Mouse (Mus musculus): ENCODE data around the gene Cd200r2. TPM values are rescaled to one million over a fixed set of nuclear protein-coding genes. Genes with fewer than 3 reads are reported as not detected.

The Cd200r2 gene
- polyA plus RNA-seq, 1 experiment from 2014 or later, result not detected

DNA sequence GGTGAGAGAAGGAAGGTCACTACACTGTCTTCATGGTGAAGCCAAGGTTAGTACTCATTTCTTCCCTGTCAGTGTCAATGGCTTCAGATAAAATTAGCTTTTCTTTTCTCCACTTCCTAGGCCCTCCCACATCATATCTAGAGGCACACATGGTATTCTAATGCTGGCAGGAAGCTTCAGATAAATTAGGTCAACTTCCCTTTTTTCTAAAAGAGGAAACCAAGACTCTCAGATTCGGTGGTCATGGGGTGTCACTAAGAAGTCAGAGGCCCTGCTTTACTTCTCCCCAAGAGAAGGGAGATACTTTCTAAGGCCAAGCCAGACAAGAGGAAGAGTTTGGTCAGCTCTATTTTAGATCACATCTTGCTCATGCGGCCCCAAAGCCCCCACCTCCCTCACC is 95.9 kb downstream of the Cd200r2 start:
- DNase-seq (ENCODE audit: low spot score), result no peak
- Histone ChIP-seq H3K9me3 (replicated peaks; ENCODE audit: low read length) (no peaks in the 10 kb centered on the region), H3K4me3 (replicated peaks; ENCODE audit: low read depth, low read length) (no peak overlapping the region), H3K27me3 (ENCODE audit: insufficient read depth, low read length) (no peaks in the 10 kb centered on the region), H3K36me3 (ENCODE audit: insufficient read depth, low read length) (no peaks in the 10 kb centered on the region), H3K27ac (no peak overlapping the region), H3K9ac (ENCODE audit: low read depth, low read length) (no peak overlapping the region), H3K4me2 (ENCODE audit: low read length) (no peak overlapping the region), H3K4me1 (replicated peaks; ENCODE audit: insufficient read depth, low read length) (no peaks in the 10 kb centered on the region)
- TF ChIP-seq CTCF (IDR thresholded peaks at IDR 0.05; ENCODE audit: low read depth), result no peak
- ATAC-seq (replicated peaks; ENCODE audit: low FRiP score, low read depth), result no peak
- WGBS, result 64% methylated on average over 2 of the region's 2 CpGs

DNA sequence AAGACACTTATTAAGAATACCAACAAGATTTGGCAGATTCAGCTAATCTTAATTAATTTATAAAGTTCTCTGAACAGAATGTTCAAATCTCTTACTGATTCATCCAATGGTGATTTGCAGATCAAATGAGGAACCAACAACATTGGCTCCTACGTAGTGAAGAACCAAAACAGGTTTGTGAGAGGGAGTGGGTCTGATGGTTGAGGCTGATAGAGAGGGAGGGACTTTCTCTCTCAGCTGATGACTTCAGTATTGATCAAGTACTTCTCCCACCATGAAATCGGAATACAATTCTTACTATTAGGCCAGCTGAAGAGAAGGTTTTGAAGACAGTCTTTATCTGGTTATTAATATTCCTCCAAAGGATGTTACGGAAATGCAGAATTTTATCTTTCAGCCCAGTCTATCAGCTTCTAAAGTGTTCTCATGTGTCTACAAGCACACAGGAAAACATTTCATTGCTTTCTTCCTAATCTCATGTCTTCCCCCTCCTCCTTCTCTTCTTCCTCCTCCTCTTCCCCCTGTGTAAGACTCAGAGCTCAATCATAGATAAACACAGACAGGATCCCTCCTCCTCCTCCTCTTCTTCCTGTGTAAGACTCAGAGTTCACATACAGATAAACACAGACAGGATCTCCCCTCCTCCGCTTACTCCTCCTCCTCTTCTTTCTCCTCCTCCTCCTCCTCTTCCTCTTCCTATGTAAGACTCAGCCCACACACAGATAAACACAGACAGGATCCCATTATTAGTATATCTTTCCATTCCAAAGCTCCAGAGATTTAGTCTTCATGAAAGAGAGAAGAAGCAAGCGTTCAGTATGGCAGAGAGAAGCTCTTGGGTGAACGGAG is 97.9 kb downstream of the Cd200r2 start:
- Histone ChIP-seq H3K36me3 (ENCODE audit: insufficient read depth, low read length) (no peaks in the 10 kb centered on the region), H3K9me3 (replicated peaks; ENCODE audit: low read length) (no peaks in the 10 kb centered on the region), H3K27ac (no peak overlapping the region), H3K4me1 (replicated peaks; ENCODE audit: insufficient read depth, low read length) (no peaks in the 10 kb centered on the region), H3K9ac (ENCODE audit: low read depth, low read length) (no peak overlapping the region), H3K4me3 (replicated peaks; ENCODE audit: low read depth, low read length) (no peak overlapping the region), H3K27me3 (ENCODE audit: insufficient read depth, low read length) (no peaks in the 10 kb centered on the region), H3K4me2 (ENCODE audit: low read length) (no peak overlapping the region)
- no peak for DNase-seq (ENCODE audit: low spot score)
- no peak for TF ChIP-seq CTCF (IDR thresholded peaks at IDR 0.05; ENCODE audit: low read depth)
- no peak for ATAC-seq (replicated peaks; ENCODE audit: low FRiP score, low read depth)
- WGBS, result 77% methylated on average over 6 of the region's 6 CpGs

DNA sequence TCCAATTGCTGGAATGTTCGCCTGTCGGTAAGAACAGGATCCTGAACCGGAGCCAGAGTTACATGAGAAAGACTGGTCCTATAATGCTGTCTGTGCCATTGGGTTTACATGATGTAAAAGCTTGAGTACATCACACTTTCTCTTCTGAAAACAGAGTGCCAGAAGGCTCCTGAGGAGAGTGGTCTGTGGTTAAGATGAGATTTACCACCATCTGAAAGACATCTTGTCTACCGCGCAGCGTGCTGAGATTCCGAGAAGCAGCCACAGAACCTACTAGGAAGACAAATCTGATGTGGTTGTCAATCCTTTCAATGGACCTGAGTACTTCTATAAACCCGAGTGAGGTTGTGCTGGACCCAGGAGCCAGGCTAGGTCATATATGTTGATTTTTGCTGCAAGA is 98.5 kb downstream of the Cd200r2 start:
- H3K9ac ChIP-seq (ENCODE audit: low read depth, low read length), result no peak overlapping the region
- H3K9me3 ChIP-seq (replicated peaks; ENCODE audit: low read length), result no peaks in the 10 kb centered on the region
- TF ChIP-seq CTCF (IDR thresholded peaks at IDR 0.05; ENCODE audit: low read depth), result no peak
- no peaks in the 10 kb centered on the region for H3K4me1 ChIP-seq (replicated peaks; ENCODE audit: insufficient read depth, low read length)
- H3K4me3 ChIP-seq (replicated peaks; ENCODE audit: low read depth, low read length), result no peak overlapping the region
- no peak overlapping the region for H3K27ac ChIP-seq
- WGBS, result 91% methylated on average over 8 of the region's 8 CpGs
- no peak for ATAC-seq (replicated peaks; ENCODE audit: low FRiP score, low read depth)
- H3K27me3 ChIP-seq (ENCODE audit: insufficient read depth, low read length), result no peaks in the 10 kb centered on the region
- H3K4me2 ChIP-seq (ENCODE audit: low read length), result no peak overlapping the region
- H3K36me3 ChIP-seq (ENCODE audit: insufficient read depth, low read length), result no peaks in the 10 kb centered on the region
- no peak for DNase-seq (ENCODE audit: low spot score)

Other genes starting within 250 kb of the Cd200r2 start
- 5.1 and 5.3 TPM in 2 replicates for gene Nepro, start 142.8 kb upstream of the Cd200r2 start, polyA plus RNA-seq (2015; fragmentation: Nextera tagmentation; extraction: Ambion mirVana)
- gene Gtpbp8, start 120.7 kb upstream of the Cd200r2 start, polyA plus RNA-seq (2015; fragmentation: Nextera tagmentation; extraction: Ambion mirVana), result 30.5 and 30.6 TPM in 2 replicates
- gene Cd200r1, start 101.4 kb upstream of the Cd200r2 start, polyA plus RNA-seq (2015; fragmentation: Nextera tagmentation; extraction: Ambion mirVana), result 0.69 and 0.97 TPM in 2 replicates
- gene Cd200r4, start 55.4 kb upstream of the Cd200r2 start, polyA plus RNA-seq (2015; fragmentation: Nextera tagmentation; extraction: Ambion mirVana), result 0.07 and 0.18 TPM in 2 replicates
- 0.61 and 0.83 TPM in 2 replicates for gene Cd200r3, start 76.6 kb downstream of the Cd200r2 start, polyA plus RNA-seq (2015; fragmentation: Nextera tagmentation; extraction: Ambion mirVana)
- 99.7 and 113 TPM in 2 replicates for gene Ccdc80, start 226.3 kb downstream of the Cd200r2 start, polyA plus RNA-seq (2015; fragmentation: Nextera tagmentation; extraction: Ambion mirVana)